Mouse (Mus musculus): ENCODE data around the gene Zscan4-ps1. TPM values are rescaled to one million over a fixed set of nuclear protein-coding genes. Genes with fewer than 3 reads are reported as not detected.
"Not testable (repeated sequence)": the region's sequence is repeated elsewhere in the genome, so short reads cannot be mapped to it uniquely, and the experiment has no call there.

The Zscan4-ps1 gene
- not detected in 2 replicates for polyA plus RNA-seq (2015; fragmentation: Nextera tagmentation; extraction: Ambion mirVana)

DNA sequence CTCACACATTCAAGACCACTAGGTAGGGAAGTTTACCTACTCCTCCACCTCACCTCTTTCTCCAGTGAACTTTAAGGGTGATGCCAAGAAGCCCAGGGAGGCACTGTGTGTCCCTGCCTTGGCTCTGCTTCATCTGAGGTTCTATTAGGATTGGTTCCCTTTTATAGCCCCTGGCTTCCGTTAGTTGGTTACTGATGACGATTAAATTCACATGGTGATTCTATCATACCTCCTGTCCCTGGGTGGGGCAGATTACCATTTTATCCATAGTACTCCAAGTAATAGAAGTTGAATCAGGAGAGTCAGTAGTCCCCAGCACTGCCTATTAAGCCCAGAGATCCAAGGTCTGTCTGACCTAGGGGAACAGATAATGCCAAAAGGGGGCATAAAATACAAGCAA lies at the start of gene Zscan4-ps1:
Zscan4-ps1 (minus strand) TSS at position 101 of the 400 bp plus-strand sequence.
- not testable (repeated sequence) for ATAC-seq (replicated peaks; ENCODE audit: low FRiP score); H3K4me3 ChIP-seq (replicated peaks); H3K9me3 ChIP-seq (replicated peaks); H3K4me1 ChIP-seq; H3K4me2 ChIP-seq; H3K27ac ChIP-seq; H3K36me3 ChIP-seq; H3K27me3 ChIP-seq; H3K9ac ChIP-seq
- 92% methylated on average over 2 of the region's 2 CpGs for WGBS

Other genes with a start within 250 kb of the Zscan4-ps1 start
- not detected in 2 replicates for gene Zscan4b, start 164.6 kb downstream of the Zscan4-ps1 start, polyA plus RNA-seq (2015; fragmentation: Nextera tagmentation; extraction: Ambion mirVana)
- not detected in 2 replicates for gene Zscan4c, start 63.9 kb downstream of the Zscan4-ps1 start, polyA plus RNA-seq (2015; fragmentation: Nextera tagmentation; extraction: Ambion mirVana)
- gene Zscan4d, start 96.5 kb upstream of the Zscan4-ps1 start, polyA plus RNA-seq (2015; fragmentation: Nextera tagmentation; extraction: Ambion mirVana) = not detected in 2 replicates
- not detected in 2 replicates for gene Zscan4e, start 241.0 kb upstream of the Zscan4-ps1 start, polyA plus RNA-seq (2015; fragmentation: Nextera tagmentation; extraction: Ambion mirVana)